Mouse (Mus musculus): ENCODE measurements around the gene Apof.

The Apof gene

DNA sequence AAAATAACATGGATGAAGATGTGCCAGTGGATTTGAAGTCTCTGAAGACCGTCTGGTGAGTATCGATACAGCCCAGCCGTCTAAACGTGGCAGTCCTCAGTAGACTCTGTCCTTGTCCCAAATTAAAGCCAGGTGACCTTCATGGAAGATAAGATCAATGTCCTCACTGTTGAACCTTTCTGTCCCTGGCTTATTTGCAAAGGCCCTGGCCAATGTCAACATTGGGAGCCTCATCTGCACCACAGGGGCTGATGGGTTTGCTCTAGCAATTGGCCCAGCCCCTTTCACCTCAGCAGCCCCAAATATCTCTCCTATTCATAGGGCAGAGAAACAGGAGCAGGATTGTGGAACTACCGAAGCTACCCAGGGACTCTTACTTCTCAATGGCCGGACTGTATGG is at the start of gene Apof:
TSS of gene Apof (plus strand) at position 301 of the 400 bp plus-strand sequence.
- DNase-seq: no peak

DNA sequence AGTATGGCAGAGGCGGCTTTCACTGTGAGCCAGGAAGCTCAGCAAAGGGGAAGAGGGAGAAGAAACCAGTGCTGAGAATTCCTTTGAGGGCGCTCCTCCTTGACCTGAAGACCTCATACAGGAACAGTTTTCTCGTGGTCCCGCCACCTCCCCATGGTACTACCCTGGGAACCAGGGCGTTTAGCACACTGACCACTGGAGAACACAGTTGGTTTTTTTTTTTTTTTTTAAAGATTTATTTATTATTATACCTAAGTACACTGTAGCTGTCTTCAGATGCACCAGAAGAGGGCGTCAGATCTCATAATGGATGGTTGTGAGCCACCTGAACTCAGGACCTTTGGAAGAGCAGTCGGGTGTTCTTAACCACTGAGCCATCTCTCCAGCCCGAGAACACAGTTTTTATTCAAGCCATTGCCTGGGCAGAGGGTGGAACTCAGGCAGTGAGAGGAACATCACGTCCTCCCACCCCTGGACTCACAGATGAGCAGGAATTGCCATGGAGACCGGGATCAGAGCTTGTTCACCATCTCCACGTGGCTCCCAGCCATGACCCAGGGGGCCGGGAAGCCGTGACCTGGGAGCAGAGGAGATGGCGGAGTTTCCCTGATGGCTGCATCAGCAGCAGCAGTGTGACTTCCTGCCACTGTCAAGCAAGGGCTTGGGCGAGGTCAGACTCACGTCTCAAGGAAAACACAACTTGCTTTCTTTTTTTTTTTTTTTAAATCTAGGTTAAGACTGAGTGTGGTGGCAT is 46.8 kb upstream of the Apof start:
- no peak for DNase-seq

DNA sequence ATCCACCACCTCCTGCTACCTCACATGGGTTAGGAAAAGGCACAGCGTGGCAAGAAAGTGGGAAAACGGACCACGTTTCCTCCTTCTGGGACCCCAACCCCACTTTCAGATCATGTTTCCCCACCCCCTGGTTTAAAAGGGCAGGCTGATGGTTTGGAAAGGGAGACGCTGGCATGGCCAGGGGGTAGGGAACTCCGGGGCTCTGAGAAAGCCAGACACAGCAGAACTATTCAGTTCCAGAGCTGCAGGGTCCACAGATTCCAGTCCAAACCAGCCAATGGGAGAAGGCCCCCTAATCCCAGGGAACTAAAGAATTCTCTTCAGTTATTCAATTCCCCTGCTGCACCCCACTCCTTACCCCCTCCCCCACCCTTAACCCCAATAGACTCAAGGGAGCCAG is 43.4 kb upstream of the Apof start:
- no peak for DNase-seq

DNA sequence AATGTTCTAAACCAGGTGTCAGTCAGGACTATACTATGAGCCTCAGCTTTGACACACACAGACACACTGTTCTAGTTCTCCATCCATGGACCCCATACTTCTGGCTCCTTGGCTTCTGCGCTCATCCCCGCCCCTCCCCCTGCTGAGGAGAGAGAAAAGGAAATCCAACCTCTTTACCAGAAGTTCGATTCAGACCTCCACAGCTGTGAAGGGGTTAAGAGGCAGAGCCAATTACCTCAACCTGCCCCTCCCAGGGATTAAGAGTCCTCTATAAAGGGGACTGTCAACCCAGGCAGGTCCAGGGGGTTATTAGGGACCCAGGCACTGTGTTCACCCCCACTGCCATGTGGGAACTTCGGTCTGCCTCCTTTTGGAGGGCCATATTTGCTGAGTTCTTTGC is 42.9 kb upstream of the Apof start, which contains the start of gene Mip:
TSS of gene Mip (plus strand) at position 301 of the 400 bp plus-strand sequence.
- DNase-seq: no peak

DNA sequence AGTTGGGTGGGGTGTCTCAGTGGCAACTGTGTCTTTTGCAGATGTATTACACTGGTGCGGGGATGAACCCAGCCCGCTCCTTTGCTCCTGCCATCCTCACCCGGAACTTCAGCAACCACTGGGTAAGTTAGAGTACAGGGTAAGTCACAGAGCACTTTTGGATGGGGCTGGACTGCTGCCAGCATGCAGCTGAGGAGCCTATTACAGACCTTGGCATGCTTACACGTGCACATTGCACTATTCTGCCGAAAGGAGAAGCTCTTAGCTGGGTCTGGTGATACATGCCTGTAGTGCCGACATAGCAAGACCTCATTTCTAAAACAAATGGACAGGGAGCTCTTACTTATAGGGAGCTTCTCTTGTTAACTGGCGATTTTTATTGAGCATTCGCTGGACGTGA is 40.9 kb upstream of the Apof start:
- DNase-seq: no peak

DNA sequence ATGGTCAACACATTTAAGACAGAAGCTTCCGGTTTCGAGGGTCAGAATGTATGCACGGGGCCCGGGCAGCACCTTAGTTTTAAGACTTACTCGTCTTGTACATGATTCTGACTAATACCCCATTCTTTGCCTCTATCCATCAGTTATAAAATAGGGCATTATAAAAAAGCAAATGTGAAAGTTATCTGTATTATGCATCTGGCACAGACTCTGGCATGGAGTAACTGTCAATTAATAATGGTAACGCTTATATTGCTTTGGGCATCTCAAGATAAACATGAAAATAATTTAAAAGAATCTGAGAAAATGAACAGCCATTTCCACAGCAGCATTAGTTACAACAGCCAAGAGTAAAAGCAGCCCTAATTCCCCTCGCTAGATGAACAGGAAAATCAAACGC is 40.5 kb upstream of the Apof start:
- DNase-seq: no peak

DNA sequence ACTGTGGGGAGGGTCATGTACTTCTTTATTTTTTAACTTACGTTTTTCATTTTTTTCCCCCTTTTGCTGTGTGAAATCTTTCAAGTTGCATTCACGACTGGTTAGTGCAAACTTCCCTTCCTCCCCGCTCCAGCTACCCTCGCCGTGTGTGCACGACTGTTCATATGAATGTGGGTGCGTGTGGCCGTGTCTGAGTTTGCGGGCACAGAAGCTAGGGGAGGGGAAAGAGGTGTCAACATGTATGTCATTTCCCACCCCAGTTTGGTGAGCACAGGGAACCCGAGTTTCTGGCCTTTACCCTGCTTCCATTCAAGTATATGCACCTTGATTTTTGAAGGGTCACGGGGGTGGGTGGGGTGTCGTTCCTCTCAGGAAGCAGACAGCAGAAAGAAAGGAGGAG is 37.9 kb upstream of the Apof start:
- DNase-seq: no peak

DNA sequence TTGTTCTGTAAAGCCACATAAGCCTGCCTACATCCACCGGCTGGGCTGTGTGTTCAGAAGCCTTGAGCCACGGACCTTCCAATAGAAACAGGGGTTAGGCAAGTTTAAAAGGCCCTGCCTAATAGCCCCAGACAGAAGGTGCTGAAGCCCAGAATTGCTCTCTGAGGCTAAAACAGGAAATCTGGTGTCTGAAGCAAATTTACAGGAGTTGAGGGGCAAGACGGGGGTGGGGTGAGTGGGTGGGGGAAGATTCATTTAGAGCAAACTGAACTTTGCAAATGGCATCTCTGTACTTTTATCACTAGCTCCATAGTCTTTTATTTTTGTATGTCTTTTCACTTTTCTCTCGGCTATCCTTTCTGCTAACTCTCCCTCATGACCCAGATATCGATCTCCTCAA is 37.3 kb upstream of the Apof start:
- DNase-seq: no peak

DNA sequence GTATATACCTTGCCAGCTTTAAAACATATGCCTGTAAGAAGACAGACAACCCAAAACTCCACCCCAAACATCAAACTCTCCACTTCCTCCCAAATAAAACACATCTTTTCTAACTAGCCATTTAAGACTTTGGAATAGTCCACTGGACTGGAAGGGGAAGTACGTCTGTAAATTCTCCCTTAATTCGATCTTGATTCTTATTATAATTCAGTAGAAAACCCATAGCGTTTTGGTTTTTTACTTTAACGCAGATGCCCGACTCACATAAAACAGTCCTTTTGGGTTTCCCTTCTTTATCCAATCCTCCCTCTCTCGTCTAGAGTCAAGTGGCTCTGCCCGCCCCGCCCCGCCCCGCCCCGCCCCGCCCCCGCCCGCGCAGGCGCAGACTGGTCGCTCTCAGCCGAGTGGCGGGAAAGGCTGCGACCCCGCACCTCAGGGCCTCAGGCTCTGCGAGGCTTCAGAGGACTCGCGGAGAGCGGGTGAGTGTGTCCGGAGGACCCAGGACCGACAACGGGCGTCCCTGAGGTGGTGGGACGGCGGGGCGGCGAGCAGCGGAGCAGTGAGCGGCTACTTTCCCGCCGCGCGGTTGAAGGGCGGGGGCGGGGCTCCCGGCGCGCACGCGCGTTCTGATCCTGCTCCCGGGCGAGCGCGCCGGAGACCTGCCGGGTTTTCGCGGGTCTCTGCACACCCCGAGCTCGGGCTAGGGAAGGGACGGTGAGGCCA is 36.6 kb upstream of the Apof start, which contains the start of gene Timeless:
TSS of gene Timeless (plus strand) at position 369 of the 723 bp plus-strand sequence.
- DNase-seq: peak; percentile 94 to 96

DNA sequence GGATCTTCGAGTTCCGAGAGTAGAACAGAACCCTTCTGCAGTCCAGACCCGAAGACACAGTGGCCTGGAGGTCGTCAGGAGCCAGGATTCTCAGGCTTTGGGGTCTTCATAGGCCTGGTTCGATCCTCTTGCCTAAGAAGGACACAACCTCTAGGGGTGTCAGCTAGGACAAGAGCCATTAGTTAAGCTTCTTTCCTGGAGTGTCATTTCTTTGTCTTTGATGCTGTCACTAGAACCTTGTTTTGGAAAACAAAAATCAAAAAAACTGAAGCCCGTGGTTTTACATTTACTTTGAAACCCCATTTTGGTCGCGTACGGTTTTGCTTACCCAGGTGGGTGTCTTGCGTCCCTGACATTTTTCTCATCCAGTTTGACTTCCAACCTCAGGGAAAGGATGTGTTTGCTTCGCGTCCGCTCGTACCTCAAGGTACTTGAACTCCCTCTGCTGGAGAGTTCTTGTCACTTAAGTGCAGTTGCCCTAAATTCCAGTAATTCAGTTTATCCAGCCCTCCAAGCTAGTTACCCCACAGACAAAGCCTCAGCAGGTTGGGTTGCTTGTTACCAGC is 36.0 kb upstream of the Apof start:
- peak; percentile 58 to 72 for DNase-seq

DNA sequence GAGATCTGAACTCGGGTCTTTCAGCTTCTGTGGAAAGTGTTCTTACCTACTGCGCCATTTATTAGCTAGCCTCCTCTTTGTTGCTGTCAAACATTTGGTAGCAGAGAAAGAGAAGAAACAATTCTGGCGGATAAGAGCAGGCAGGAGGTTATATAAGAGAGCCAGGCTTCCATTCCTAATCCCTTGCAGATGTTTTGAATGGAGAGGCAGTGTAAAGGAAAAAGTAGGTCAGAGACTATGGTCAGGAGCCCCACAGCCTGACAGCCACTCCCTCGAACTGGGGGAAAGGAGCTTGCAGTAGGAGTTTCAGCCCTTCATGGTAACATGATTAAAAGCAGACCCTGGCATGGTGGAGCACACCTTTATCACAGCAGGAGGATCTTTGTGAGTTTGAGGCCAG is 32.1 kb upstream of the Apof start:
- no peak for DNase-seq

DNA sequence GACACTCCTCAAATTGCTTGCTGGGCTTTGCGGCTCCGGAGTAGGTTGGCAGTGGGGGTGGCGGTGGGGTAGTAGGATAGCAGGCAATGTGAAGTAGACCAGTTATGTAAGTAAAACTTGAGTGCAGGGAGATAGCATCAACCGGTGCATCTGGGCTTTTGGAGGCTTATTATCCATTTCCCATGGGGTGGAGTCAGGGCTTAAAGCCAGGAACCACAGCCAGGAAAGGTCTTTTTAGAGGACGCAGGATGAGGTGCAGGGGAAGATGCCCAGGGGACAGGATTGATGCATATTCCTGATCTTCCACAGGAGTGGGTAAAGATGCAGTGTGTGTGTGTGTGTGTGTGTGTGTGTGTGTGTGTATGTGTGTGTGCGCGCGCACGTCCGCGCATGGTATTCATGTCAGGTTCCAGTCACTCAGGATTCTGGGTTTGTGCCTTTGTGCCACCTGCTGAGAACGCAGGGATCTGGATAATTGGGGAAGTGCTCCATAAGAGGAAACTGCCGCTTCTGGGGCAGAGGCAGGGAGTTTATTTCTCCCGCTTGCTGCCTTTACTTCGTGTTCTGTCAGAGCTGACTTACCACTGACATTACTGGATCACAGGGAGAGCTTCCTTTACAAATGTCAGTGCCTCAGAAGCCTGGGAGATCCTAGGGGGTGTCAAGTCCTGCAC is 30.5 kb upstream of the Apof start:
- DNase-seq: peak; percentile 23 to 35

DNA sequence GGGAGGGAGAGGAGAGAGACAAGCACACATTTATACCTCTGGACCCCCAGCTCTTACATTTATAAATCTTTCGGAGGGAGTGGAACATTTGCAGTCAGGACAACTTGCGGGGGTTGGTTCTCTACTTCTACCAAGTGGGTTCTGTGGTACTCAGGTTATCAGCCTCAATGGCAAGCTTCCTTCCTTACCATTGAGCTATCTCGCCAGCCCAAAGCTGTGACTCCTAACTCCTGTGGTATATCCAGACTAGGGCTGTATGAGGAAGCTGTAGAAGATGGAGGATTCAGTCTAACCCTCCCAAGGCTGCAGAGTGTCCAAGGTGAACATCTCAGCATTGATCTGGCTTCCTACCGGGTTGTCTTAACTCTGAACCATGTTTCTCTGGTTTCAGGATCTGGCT is 29.3 kb upstream of the Apof start:
- DNase-seq: no peak

DNA sequence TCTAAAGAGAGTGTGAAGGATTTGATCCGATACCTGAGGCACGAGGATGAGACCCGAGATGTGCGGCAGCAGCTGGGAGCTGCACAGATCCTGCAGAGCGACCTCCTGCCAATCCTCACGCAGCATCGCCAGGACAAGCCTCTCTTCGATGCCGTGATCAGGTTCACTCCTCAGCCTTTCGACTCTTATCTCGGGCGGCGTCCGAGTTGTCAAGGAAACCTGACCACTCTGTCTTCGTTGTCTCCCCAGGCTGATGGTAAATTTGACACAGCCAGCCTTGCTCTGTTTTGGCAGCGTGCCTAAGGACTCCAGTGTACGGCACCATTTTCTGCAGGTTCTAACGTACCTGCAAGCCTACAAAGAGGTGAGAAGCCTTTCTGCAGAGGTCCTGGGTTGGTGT is 28.3 kb upstream of the Apof start:
- no peak for DNase-seq

DNA sequence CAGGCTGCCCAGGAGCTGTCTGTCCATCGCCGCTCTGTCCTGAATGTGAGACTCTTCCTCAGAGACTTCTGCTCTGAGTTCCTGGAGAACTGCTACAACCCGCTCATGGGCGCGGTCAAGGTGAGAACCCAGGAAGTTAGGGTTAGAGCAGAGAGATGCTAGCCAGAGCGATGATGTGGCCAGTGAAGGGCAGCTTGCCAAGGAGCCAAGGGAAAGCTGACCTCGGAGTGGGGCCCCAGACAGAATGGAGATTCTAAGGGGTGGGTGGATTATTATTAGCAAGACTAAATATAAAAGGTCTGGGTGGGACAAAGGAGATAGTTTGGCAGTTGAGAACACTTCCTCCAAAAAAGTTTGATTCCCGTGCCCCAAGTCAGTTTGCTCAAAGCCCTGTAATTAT is 25.2 kb upstream of the Apof start:
- no peak for DNase-seq

DNA sequence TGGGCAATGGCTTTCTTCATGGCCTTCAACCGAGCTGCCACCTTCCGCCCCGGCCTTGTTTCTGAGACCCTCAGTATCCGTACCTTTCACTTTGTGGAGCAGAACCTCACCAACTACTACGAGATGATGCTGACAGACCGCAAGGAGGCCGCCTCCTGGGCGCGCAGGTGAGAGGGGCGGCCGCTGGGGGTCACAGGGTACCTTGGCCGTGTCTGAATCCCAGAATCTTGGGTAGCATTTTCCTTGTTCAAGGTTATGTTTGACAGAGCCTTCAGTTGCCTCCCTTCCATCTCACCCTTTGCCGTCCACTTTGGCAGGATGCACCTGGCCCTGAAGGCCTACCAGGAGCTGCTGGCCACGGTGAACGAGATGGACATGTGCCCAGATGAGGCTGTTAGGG is 24.4 kb upstream of the Apof start:
- DNase-seq: no peak

DNA sequence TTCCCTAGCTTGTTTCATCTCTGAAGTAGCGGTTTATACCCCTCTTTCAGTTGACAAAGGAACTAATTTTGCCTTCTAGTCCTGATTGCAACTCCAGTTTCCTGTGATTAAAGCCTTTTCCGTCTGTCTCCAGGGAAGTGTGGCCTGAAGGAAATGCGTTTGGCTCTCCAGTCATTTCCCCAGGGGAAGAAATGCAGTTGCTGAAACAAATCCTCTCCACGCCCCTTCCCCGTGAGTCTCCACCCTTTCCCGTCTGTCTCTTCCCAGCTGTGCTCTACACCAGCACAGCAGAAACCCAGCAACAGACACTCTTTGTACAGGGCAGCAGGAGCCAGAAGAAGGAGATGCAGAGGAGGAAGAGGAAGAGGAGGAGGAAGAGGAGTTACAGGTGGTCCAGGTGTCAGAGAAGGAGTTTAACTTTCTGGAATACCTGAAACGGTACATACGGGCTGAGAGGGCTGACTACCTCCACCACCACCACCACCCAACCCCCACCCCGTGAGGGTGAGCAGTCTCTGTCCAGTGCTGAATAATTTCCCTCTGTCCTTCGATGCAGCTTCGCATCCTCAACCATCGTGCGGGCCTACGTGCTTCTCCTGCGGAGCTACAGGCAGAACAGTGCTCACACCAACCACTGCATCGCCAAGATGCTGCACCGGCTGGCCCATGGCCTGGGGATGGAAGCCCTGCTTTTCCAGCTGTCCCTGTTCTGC is 21.3 kb upstream of the Apof start:
- DNase-seq: no peak

DNA sequence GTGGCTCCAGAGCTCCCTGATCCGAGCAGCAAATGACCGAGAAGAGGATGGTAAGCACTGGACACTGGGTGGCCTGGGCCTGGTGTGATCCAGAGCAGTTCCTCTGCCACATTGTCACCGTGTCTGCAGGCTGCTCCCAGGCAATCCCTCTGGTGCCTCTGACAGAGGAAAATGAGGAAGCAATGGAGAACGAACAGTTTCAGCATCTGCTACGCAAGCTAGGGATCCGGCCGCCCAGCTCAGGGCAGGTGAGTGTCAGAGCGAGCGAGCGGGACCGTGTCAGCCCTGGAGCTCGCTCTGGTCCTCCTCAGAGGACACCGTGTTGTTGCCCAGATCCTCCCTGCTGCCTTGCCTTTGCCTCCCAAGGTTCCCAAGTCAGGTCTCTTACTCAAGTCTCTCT is 17.9 kb upstream of the Apof start:
- no peak for DNase-seq

DNA sequence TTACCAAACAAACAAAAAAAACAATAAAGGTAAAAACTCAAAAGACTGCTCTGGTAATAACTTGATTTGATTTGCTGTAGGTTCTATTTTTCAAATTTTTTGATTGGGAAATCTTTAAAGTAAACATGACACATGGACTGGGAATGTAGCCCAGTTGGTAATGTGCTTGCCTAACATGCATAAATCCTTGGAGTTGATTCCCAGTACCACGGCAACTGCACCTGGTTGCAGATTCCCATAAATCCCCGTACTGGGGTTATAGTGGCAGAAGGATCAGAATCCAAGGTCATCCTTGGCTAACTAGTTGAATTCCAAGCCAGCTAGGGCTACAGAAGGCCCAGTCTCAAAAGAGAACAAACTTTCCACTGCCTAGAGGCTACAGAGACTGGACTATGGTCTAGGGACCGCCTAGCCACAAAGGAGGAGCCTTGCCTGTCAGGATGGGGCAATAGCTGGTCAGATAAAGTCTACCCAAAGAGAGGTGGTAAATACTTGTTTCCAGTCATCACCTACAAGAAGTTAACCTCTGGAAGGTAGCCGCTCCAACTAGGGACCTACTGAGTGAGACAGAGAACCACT is 14.7 kb upstream of the Apof start, which contains the start of gene Apon:
TSS of gene Apon (plus strand) at position 420 of the 579 bp plus-strand sequence.
- DNase-seq: no peak

DNA sequence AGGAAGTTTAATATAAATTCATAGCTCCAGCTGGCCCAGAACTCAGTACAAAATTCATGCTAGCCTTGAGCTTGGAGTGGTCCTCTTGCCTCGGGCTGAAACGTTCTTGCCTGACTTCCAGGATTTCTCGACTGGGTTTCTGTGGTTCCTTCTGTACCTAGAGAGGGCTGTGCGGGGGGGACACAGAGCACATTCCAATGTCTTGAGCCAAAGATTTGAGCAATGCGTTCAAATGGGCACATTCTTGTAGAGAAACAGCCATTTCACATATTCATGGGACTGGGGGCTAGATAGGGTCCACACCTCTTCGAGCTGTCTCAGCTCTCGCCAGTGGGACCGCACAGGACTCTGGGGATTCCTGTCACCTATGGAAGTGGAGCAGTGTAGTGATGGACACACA is 12.5 kb upstream of the Apof start:
- no peak for DNase-seq

DNA sequence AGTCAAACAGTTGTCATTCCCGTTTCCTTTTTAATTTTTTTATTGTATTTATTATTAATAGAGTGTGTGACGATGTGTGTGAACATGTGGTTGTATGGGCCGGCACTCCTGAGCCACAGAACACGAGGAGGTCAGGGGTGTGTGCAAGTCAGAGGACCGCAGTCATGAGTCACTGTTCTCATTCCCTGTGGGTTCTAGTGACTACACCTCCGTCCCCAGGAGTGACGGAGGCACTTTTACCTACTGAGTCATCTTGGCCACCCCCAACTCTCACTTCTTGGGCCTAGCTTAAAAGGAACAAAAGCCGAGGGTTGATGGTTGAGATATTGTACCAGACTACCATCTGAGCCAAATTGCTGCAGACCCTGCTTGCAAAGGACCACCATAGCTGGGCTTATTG is 12.1 kb upstream of the Apof start:
- no peak for DNase-seq

DNA sequence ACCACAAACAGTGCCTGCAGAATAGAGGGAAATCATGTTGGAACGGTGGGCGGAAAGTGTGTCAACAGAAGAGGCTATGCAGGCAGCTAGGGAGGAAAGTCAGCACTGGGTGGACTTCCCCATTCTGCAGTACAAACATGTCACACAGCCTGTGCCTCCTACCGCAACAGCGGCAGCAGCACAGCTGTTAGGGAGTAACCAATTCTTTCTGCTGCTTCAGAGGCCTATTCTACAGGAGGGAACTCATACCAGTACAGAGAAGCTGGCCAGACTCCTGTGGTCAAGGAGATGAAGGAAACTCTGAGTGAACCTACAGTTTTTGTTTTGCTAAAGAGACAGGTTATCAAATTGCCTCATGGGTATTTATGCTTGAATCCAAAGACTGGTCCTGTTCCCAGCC is 9.5 kb upstream of the Apof start:
- DNase-seq: no peak

All from cerebellum, postnatal 25 days (tissue).